Mouse (Mus musculus) olfactory bulb, adult 2 months (tissue): ENCODE measurements around the gene Ampd2. TPM values are rescaled to one million over a fixed set of nuclear protein-coding genes. Genes with fewer than 3 reads are reported as not detected.

Experiments used
- H3K27ac ChIP-seq: fragments of 200-500 bp; 2 replicates; pipeline ENCODE4 v1.5.1; 2012; ENCODE audit warnings: low read depth, low read length; ENCODE audit not compliant: insufficient read depth
- H3K4me1 ChIP-seq: fragments of 200-500 bp; 2 replicates; pipeline ENCODE4 v1.6.1; 2012; ENCODE audit warnings: low read length; ENCODE audit not compliant: control insufficient read depth, insufficient read depth
- H3K4me3 ChIP-seq: fragments of 200-500 bp; 2 replicates; pipeline ENCODE4 v1.5.1; 2012; ENCODE audit warnings: mild to moderate bottlenecking, low read depth, low read length, moderate library complexity; ENCODE audit not compliant: insufficient read depth
- CTCF ChIP-seq: fragments of 200-500 bp; IDR thresholded peaks from 2 replicates; pipeline ENCODE4 v1.5.1; 2012; ENCODE audit warnings: low read depth, mild to moderate bottlenecking, low read length, moderate library complexity; ENCODE audit not compliant: insufficient read depth
- POLR2A ChIP-seq: fragments of 200-500 bp; IDR thresholded peaks from 2 replicates; pipeline ENCODE4 v1.6.1; 2012; ENCODE audit warnings: mild to moderate bottlenecking, low read depth, low read length, moderate library complexity; ENCODE audit not compliant: insufficient read depth
- WGBS: fragments of 180-500 bp; shearing (Covaris S2); methylation state at CpG from one replicate; pipeline ENCODE4 v1.1.7; 2018; 5-methylcytosine and 5-hydroxymethylcytosine counted together
- polyA plus RNA-seq: library from polyadenylated mRNA; stranded (reverse); fragments of >200 nt; gene quantifications from 2 replicates; pipeline ENCODE4 v1.2.4, GENCODE M21; 2012; ENCODE audit warnings: low replicate concordance; ENCODE audit not compliant: missing spikeins, insufficient read depth, insufficient read length

The Ampd2 gene
- polyA plus RNA-seq, 1 experiment, result not detected

DNA sequence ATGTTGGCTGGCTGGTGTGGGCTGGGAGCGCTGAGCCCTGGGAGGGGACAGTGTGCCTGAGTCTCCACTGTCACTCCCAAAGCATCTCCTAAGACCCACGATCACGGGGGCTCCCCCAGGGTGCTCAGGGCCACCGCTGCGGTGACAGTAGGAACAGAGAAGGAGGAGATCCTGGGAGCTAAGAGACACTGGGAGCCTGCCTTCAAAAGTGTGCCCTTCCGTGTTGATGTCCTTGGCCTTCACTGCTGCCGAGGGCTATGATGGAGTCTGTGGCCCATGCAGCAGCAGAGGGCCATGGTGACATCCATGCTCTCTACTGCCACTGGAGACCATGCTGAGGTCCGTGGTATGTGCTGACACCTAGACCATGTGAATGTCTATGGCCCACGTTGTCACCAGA, 20.9 kb downstream of the Ampd2 start:
- WGBS, result 81% methylated on average over 9 of the region's 9 CpGs
- H3K27ac ChIP-seq, result no peak overlapping the region
- H3K4me3 ChIP-seq, result no peak overlapping the region
- no peak for TF ChIP-seq CTCF
- TF ChIP-seq POLR2A, result no peak
- H3K4me1 ChIP-seq, result peaks cover 5% of the 10 kb centered on the region; the same call in 1 of the 2 replicates

DNA sequence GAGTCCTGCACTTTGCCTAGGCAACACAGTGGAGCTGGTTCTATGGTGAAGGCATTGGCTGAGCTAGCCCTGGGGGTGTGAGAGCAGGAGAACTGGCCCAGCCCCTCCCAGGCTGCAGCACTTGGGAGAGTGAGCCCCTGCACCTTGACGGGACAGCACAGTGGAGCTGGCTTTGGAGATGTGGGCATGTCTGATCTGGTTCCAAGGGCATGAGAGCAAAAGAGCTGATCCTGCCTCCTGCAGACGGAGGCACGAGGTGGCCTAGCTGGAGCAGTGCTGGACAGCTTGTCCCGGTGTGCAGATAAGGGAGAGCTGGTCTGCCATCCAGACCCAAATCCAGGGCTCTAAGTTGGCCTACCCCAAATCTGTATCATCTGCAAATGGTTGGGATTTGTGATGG, 21.8 kb downstream of the Ampd2 start:
- 77% methylated on average over 4 of the region's 4 CpGs for WGBS
- no peak overlapping the region for H3K4me3 ChIP-seq
- TF ChIP-seq POLR2A (no peak), CTCF (no peak)
- 0 out of 2 replicates have a peak, but pooled peaks cover 3% of the 10 kb centered on the region for H3K4me1 ChIP-seq
- no peak overlapping the region for H3K27ac ChIP-seq

DNA sequence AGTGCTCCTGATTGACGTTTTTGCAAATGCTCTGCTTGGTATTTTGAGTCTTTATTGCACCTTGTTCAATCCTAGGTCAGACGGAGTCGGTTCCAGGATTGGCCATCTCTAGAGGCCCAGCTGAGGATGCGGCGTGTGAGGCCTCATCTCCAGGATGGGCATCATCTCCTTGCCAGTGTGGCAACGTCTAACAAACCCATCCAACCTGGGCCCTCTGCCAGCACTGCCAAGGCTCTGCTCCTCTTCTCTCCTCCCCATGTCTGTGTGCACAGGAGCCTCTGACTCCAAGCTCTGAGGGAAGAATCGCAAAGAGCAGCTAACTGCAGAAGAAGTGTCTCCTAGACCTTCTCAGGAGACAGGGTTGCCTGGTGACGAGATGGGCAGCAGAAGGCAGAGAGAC, 23.8 kb downstream of the Ampd2 start:
- Histone ChIP-seq H3K4me3 (no peak overlapping the region), H3K27ac (no peak overlapping the region), H3K4me1 (no peaks in the 10 kb centered on the region)
- 80% methylated on average over 8 of the region's 8 CpGs for WGBS
- no peak for TF ChIP-seq CTCF
- no peak for TF ChIP-seq POLR2A

DNA sequence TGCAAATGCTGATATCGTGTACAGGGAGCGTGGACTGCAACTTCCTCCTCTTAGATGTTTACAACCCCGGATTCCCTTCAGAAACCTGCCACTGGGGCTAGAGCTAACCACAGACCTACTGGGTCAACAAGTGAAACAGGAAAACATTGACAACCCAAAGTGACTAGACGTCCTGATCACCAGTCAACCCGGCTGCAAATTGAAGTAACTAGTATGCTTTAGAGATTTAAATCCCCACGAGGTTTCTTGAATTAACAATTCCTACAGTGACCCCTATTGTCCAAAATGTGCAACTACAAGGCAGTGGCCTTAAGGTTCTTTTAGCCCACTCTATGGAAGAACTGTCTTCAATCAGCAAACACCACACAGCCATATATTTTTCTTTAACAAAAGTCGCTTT, 25.0 kb downstream of the Ampd2 start:
- 21% methylated on average over 7 of the region's 7 CpGs for WGBS
- H3K4me3 ChIP-seq, result no peak overlapping the region
- TF ChIP-seq CTCF (no peak), POLR2A (no peak)
- H3K4me1 ChIP-seq, result no peaks in the 10 kb centered on the region
- H3K27ac ChIP-seq, result no peak overlapping the region

DNA sequence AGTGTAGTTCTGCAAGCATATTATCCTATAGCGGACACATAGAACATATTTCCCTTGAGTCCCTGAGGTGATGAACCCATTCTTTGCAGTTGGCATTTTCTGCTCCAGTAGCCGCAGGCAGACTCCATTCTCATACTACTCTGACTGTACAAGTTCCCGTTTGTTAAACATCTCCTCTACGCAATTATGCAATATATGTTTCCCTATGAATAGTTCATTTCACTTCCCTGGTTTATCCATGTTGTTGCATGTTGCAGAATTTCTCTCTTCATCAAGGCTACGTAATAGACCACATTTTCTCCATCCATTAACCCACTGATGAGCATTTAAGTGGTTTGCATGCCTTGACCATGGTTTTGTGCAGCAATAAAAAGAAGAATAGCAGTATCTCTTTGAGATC, 36.0 kb downstream of the Ampd2 start:
- no peak overlapping the region for H3K4me3 ChIP-seq
- no peak for TF ChIP-seq CTCF
- no peak for TF ChIP-seq POLR2A
- 94% methylated on average over 5 of the region's 5 CpGs for WGBS

DNA sequence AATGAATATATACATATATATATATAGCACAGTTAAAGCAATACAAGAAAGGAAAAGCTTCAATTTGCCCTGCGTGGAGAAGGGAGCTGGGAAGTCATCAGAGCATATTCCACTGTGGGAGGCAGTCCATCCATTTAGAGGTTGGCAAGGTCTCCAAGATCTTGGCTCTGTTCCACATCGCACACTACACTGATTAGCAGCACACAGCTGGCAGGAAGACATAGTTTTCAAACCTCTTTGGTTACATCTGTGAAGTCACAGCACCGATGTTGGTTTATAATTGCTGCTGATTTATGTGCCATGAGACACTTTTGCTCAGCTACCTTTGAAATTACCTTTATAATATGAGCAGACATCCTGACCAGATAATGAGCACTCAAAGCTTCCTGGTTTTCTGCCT, 38.1 kb downstream of the Ampd2 start:
- H3K27ac ChIP-seq, result no peak overlapping the region
- 39% methylated on average over 3 of the region's 3 CpGs for WGBS
- no peak for TF ChIP-seq CTCF
- peaks cover 6% of the 10 kb centered on the region for H3K4me1 ChIP-seq
- H3K4me3 ChIP-seq, result no peak overlapping the region

More for the DNA sequence above, 36.0 kb downstream of the Ampd2 start:
- no peaks in the 10 kb centered on the region for H3K4me1 ChIP-seq
- H3K27ac ChIP-seq, result no peak overlapping the region

DNA sequence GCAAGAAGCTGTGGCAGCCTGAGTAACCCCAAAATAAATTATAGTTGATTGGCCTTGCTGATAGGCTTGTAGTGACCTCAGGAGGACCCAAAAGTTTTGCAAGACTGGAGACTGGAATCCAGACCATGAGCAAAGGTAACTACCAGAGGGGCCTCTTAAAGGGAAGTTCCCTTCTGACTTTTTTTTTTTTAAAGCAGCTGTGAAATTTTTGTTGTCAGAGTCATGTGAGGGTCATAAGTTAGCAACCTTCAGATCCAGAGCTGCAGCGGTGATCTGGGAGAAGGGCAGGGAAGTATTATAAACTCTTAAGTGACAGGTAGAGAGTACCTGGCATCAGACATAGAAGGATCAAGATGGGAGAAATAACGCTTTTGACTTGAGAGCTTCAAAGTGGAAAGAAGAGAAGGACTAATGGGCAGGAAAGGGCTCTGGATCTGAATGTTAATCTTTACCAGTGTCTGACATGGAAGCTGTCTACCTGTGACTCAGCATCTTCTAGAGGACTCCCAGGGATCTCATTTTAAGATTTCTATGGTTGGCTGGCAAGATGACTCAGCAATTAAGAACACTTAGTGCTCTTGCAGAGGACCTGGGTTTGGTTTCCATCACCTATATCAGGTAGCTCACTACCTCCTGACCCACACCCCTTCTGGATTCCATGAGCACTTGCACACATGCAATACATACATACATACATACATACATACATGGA, 39.4 kb downstream of the Ampd2 start:
- Histone ChIP-seq H3K4me3 (no peak overlapping the region), H3K4me1 (peaks cover 6% of the 10 kb centered on the region), H3K27ac (no peak overlapping the region)
- WGBS, result 94% methylated on average over 2 of the region's 2 CpGs
- no peak for TF ChIP-seq CTCF
- no peak for TF ChIP-seq POLR2A

DNA sequence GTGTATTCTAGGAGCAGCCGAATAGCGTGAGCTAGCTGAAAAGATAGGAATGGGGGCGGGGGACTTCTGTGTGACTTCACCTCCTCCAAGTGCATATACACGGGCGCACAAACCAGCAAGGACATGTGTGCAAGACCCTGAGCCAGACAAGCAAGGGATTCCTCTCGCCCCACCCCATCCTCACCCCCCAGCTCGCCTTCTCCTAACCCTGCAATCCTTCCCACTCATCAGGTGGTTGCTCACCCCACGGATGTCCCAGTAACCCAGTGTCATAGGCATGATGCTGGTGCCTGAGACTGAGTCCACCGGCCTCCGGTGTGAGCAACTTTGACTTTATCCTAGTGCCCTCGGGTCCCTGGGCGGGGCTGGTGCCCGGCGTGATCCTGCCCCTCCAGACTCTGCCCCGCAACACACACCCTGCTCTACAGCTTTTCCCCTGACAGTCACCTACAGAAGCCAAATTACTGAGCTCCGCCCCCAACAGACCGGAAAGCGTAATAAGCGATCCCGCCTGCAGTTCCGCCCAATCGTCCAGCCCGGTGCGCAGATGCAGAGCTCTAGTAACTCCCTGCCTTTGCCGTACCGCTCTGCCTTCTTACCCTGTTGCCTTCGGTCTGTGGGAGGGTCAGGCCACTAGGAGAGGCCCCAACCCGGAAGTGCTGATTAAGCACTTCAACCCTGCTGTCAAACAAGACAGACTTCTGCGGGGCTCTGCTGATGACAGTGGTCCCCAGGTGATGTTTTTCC, 41.9 kb downstream of the Ampd2 start, which contains the start of gene Gstm4:
Gene Gstm4, minus strand, starts transcription at position 501 of the 747 bp plus-strand sequence.
- H3K4me3 ChIP-seq, result peak within 1 kb of the TSS; percentile 64
- TF ChIP-seq POLR2A (no peak; the same call in 1 of the 2 replicates), CTCF (no peak)
- WGBS, result 4% methylated on average over 29 of the region's 29 CpGs
- H3K4me1 ChIP-seq, result peaks cover 6% of the 10 kb centered on the region
- H3K27ac ChIP-seq, result no peak within 1 kb of the TSS

DNA sequence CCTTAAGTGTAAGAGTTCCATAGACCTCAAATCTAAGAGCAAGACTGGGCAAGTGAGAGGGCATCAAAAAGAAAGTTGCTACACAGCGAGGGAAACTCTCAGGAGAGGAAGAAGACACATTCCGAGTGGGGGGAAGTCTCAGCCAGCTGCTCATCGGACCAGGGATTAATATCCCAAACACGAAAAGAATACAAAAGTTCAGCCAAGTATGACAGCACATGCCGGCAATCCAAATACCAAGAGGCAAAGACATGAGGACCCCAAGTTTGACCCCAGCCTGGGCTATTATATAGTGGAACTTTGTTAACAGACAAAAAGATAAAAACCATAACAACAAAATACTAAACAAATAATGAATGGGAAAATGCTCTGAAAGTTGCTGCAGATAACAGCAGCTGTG, 53.3 kb downstream of the Ampd2 start:
- 74% methylated on average over 5 of the region's 5 CpGs for WGBS
- Histone ChIP-seq H3K4me3 (no peak overlapping the region), H3K27ac (no peak overlapping the region), H3K4me1 (no peaks in the 10 kb centered on the region)
- no peak for TF ChIP-seq POLR2A
- TF ChIP-seq CTCF, result no peak
